Mouse (Mus musculus) embryo, embryonic 10.5 days (tissue): ENCODE data around the gene Hspa1a.
"Not testable (repeated sequence)": the region's sequence is repeated elsewhere in the genome, so short reads cannot be mapped to it uniquely, and the experiment has no call there.

Experiments
- DNase-seq: peaks from one replicate; pipeline ENCODE4 v3.0.0-alpha.2; 2015; ENCODE audit warnings: low spot score

Hspa1a gene

GRCm38 (mm10) chr17:35001452-35002152 lies 29.6 kb upstream of the Hspa1a start:
- peak; percentile 53 for DNase-seq

- peak; percentile 95 for DNase-seq
These were observed 28.9 kb upstream of the Hspa1a start, which contains the start of gene Vars for GRCm38 (mm10) chr17:35000717-35001451. Gene Vars, plus strand, starts transcription at chr17:35000987.

GRCm38 (mm10) chr17:34999871-35000716 lies 28.1 kb upstream of the Hspa1a start:
- DNase-seq = peak; percentile 49

- DNase-seq = no peak
These were observed 26.8 kb upstream of the Hspa1a start for GRCm38 (mm10) chr17:34998526-34999430.

GRCm38 (mm10) chr17:34997142-34997483 lies 25.2 kb upstream of the Hspa1a start:
- no peak for DNase-seq

- DNase-seq = no peak
These were observed 24.6 kb upstream of the Hspa1a start for GRCm38 (mm10) chr17:34996411-34997141.

GRCm38 (mm10) chr17:34995927-34996326 lies 24.0 kb upstream of the Hspa1a start:
- DNase-seq = not testable (repeated sequence)

- not testable (repeated sequence) for DNase-seq
These were observed 23.2 kb upstream of the Hspa1a start for GRCm38 (mm10) chr17:34995192-34995591.

- no peak for DNase-seq
These were observed 22.8 kb upstream of the Hspa1a start for GRCm38 (mm10) chr17:34994751-34995150.

- peak; percentile 63 for DNase-seq
These were observed 12.3 kb upstream of the Hspa1a start for GRCm38 (mm10) chr17:34984218-34984617.

GRCm38 (mm10) chr17:34982328-34982727 lies 10.4 kb upstream of the Hspa1a start:
- no peak for DNase-seq

- peak; percentile 96 for DNase-seq
These were observed 9.8 kb upstream of the Hspa1a start, which contains the start of gene Lsm2 for GRCm38 (mm10) chr17:34981690-34982180. Gene Lsm2, plus strand, starts transcription at chr17:34981862.

- peak; percentile 80 for DNase-seq
These were observed 8.7 kb upstream of the Hspa1a start for GRCm38 (mm10) chr17:34980655-34981054.

- DNase-seq = no peak
These were observed 7.7 kb upstream of the Hspa1a start for GRCm38 (mm10) chr17:34979631-34980030.

GRCm38 (mm10) chr17:34978239-34978638 lies 6.3 kb upstream of the Hspa1a start:
- DNase-seq = no peak

- DNase-seq = no peak
These were observed 5.0 kb upstream of the Hspa1a start for GRCm38 (mm10) chr17:34977000-34977399.

- DNase-seq = no peak
These were observed 3.9 kb upstream of the Hspa1a start for GRCm38 (mm10) chr17:34975581-34976492.

- DNase-seq = not testable (repeated sequence)
These were observed 275 bp downstream of the Hspa1a start for GRCm38 (mm10) chr17:34971694-34972068.

- not testable (repeated sequence) for DNase-seq
These were observed 1.1 kb downstream of the Hspa1a start for GRCm38 (mm10) chr17:34970850-34971249.
